Mouse (Mus musculus) layer of hippocampus, adult 9-10 months (tissue): ENCODE results near the gene Dclk3.

ENCODE experiments used
- DNase-seq: peaks from one replicate; pipeline ENCODE4 v3.0.0; 2022; ENCODE audit warnings: low spot score

The Dclk3 gene

DNA sequence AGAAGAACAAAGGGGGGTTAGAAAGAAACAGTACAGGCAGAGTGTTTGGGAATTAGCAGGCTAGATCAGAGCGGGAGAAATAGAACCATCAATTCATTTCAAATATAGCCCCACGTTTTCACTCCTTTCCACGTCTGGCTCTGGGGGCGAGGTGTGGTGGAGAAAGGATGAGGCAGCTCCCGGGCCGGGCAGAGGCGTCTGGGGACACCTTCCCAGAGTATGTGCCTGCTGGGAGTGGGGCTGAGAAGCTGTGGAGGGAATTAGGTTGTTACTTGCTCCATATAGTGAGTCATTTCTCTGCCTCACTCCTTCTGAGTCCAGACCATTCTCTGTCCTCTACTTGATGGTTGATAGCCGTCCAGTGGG is 938 bp downstream of the Dclk3 start:
- DNase-seq: no peak

DNA sequence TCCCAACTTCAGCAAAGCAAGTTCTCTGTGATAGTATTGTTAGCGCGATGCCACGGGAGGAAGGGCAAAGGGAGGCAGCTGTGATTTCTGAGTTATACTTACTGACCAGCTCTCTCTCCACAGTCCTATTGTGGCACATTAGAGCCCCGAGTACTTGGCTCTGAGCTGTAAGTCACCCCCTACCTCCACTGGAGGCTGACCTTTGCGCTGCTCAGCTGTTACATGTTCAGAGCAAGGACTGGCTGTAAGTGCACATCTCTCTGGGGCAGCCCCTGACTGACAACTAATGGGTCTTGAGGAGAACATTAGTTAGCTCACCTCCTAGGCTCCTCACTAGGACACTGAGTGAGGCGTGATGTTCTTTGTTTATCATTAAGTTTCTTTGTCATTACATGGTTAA is 1.6 kb downstream of the Dclk3 start:
- no peak for DNase-seq

DNA sequence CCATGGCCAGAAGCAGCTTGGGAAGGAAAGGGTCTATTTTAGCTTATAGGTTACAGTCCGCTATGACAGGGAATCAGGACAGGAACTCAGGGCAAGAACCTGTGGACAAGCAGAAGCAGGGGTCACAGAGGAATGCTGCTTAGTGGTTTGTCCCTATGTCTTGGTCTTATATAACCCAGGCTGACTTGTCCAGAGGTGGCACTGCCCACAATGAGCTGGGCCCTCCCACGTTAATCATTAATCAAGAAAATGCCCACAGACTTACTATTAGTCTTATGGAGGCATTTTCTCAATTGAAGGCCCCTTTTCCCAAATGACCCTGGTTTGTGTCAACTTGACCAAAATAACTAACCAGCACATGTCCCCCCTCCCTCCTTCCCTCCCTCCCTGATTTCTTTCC is 2.3 kb downstream of the Dclk3 start:
- no peak for DNase-seq

DNA sequence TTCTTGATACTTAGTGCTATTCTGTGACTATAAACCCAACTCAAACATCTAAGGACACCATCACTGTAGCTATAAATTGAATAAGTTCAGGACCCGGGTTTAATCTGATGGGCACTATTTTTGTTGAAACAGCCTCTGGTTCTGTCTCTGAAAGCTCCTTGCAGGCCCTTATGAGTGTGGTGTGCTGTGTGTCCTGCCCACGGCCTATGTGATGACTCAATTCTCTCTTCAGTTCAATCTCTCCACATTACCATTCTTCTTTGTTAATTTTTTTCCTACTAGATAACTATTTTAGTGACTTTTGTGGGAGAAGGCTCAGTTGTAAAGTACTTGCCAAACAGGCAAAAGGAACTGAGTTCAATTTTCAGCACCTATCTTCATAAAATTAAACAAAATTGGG is 7.3 kb downstream of the Dclk3 start:
- DNase-seq: no peak

DNA sequence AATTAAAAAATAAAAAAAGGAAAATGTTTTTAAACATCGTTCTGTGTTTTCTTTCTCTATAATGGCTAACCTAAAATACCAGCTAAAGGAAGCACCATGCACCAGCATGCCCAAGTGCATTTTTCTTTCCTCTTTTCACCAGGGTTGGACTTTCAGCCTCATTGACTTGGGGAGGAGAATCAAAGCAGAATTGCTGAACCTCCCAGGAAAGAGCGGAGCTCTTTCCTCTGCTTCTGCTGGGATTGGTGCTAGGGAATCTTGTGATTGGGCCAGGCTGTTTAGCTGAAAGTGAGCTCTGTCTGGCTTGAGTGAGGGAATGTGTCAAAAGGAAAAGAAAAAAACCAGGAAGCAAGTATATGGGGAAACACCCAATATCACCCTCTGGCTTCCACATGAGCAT is 10.1 kb downstream of the Dclk3 start:
- DNase-seq: no peak

DNA sequence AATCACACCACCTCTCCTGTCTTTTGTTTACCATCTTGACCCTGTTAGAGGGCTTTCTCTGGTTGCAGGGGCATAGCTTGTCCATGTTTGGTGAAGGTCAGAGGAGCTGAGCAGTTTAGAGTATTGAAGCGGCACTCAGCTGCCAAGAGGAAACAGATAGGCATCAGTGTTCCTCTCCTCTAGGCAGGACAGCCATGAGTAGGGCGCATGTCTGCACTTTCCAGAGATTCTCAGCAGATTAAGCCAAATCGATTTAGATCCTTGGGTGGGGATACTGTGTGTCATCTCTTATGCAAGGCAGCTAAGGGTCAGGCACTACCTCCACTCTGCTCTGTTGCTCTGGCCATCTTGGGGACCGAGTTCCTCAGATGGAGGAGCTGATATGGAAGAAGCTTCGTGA is 11.0 kb downstream of the Dclk3 start:
- no peak for DNase-seq

DNA sequence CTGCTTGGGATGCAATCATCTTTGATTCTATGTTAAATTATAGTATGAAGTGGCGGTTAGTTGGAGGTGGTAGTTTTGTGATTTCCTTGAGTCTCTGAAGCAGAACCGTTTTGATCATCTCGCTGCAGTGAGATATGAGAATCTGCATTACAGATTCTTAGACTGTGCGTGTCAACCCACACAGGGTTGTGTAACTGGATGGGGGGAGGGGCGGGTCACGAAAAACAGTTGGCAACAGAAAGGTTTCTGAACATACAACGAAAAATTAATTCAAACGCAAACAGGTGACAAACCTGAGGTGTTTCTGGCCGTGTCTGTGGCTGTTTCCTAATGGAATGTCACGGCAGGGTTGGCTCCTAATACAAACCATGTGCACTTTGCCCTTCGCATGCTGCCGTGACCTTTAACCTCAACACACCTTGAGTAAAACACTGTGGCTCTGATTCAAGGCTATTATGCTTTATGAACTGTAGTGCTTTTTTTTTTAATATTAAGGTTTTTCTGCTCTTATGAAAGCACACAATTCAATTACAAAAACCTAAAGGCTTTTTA is 12.0 kb downstream of the Dclk3 start:
- no peak for DNase-seq

DNA sequence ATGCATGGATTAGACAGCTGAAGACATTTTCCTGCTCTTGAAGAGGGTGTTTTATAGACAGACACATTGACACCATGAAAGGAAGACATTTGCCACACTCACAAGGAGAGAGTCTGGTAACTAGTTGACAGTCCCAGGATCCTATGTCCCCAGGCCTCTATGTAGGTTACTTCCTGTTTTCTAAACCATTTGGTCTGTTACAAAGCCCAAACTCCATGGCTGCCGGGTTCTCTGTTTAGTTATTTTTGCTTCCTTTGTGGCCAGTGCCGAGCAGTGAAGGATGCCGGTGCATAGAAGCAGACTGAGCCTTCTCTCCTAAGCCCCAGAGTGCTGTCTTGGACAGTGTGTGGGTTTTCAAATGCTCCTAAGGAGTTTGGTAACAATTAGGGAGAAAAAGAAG is 15.0 kb downstream of the Dclk3 start:
- DNase-seq: no peak

DNA sequence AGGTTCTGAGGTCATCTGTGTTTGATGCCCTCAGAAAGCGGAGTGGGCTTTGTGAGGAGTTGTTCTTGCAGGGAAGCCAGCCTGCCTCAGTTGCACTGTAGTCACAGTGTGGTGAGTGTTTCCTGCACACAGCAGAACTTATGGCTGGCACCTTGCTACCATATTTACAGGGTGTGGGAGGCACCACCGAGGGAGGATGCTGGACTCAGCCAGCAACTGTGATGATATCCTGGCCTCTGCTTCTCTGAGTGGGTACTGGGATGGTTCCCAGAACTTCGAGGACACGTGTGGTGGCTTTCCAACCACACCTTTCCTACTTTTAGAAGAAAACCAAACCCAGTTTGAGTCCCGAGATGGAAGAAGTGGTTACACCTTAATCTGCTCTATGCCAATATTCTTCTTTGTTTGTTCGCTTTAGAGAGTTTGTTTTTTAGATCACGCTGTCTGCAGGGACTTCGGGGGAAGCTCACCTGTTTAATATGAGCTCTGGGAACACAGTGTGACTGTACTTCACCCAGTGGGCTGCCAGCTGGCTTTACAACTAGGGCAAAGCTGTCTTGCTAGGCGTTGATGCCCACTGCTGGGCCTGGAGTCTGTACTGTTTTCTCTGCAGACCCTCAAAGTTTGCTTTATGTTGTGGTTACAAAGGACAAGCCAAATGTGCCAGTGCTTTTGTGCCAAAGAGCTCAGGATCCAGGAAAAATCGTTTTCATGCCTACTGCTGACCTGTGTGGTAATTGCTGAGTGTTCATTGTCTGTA is 18.5 kb downstream of the Dclk3 start:
- DNase-seq: no peak

DNA sequence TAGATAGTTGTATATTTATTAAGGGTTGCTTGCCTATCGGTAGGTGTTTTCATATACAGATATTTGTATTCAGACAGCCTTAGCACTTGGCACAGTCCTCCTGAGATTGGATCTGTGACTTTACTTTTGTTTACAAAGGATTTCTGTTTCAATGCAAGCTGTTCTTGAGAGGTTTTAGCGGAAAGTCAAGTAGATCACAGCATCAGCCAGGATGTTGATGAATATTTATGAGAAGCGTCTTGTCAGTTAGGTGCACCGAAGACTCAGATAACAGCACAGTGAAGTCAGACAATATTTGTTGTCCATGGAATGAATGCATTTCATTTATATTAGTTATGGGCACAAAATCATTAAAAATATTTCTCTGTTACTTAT is 19.0 kb downstream of the Dclk3 start:
- DNase-seq: no peak

DNA sequence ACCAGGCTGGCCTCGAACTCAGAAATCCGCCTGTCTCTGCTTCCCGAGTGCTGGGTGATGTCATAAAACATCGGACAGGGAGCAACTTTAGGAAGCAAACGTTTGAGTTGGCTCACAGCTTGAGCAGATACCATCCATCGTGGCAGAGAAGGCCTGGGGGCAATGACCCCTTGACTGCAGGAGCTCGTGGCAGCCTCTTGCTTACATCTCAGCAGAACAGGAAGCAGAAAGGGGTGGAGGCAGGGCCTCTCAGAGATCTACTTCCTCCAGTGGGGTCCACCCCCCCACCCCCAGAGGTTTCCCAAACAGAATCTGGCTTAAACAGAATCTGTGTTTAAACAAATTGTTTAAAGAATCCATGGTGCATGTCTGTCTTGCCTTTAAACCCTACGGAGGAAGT is 20.6 kb downstream of the Dclk3 start:
- DNase-seq: no peak

DNA sequence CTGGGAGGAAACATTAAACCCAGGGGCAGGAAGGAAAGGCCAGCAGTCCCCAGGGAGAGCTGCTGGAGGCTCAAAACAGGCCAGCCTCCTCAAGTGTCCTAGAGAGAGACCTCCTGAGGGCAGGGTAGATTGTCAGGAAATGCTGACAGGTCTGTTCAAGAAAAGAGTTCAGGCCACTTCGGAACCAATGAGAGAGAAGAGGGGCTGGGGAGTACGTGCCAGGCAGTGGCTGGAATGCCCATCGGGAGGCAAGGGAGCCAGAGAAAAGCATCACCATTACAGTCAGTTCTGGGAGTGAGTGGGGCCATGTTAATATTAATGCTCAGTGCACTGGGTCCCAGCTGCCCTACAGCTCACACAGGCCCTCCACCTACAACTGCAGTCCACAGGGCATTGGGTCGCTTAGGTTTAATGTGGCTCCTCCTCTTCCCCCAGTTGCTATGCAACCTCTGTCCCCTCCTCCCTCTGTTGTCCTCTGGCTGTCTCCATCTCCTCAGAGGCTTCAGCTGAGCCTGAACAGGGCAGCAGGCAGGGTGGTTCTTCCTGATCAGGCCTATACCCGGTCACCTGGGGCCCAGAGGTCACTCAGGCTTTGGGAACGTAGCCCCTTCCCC is 21.4 kb downstream of the Dclk3 start:
- DNase-seq: no peak

DNA sequence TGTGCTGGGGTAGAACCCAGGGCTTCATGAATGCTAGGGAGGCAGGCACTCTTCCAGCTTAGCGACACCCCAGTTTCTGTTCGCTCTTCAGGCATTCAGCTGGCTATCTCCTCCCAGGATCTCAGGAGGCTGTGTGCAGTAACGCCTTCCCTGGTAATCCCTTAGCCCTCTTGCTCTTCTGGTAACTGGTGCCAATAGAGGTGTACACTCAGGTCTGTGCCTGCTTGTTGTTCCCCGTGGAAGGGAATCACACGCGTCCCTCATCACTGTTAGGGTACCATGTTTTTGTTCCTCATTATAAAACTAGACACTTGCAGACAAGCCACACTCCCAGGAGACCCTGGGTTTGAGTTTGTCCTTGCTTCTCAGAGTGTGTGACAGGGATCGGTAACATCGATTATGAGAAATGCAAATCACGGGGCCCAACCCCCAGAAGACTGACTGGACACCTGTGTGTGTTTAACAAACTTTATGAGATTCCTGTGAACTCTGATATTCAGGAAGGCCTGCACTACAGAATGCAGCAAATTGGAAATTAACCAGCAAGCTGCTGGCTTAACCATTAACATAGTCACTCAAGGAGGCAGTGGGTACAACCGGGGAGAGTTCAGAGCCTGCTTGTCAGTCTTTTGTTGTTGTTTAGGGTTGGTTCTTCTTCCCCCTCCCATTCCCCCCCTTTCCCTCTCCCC is 22.7 kb downstream of the Dclk3 start:
- no peak for DNase-seq

DNA sequence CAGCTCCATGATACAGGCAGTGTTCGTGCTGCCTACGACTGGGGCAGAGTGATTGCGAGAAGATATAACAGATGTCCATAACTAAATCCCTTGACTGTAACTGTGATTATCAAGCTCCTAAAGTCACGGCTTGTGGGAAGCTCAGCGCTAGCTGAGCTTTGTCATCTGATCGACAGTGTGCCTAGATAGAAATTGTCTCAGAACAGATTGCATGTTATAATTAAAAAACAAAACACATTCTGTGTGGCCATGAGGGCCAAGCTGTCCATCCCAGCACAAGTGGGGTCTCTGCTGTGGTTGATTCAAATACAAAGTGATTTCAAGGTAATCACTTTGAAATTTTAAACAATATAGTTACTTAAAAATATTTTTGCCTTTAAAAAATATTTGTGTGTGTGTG is 26.8 kb downstream of the Dclk3 start:
- DNase-seq: no peak

DNA sequence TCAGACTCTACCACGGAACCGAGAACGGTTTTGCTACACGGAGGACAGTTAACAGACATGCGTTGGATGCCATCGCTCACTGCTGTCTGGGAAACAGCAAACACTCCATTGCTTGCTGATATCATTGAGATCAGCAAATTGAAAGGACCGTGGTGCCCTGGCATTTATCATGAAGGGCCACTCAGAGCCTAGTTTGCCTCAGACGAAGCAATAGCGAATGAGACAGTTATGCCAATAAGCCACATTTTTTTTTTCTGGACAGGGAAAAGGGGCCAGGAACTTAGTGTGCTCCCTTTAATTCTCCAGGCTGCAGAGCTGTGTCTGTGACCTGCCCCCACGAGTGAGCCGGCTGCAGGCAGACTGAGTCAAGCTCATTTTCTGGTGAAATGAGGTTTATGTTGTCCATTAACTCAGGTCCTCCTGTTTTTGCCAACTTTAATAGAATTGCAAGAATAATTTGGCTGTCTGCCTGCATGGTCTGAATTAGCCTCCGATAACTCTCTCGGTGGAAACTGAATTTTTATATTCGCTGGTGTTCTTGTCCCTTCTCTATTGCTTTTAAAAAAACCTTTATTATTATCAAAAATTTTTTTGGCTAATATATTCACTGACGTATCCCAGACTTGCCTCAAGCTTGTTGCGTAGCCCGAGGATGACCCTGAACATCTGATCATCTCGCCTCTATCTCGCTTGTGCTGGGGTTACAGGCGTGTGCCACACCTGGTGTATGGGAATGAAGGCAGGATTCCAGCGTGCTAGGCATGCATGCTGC is 35.0 kb downstream of the Dclk3 start:
- DNase-seq: no peak

DNA sequence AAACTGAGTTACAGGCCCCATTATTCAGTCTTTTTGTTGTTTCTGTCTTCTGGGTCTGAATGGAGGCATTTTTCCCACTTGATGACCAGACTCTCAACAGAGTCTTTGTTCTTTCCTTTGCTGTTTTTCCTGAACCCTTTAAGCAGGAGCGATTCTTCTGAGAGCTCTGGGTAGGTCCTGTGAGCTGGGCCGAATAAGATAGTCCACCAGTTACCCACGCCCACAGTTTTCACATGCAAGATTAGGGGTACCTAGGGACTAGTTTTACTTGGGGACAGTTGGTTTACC is 35.5 kb downstream of the Dclk3 start:
- no peak for DNase-seq

DNA sequence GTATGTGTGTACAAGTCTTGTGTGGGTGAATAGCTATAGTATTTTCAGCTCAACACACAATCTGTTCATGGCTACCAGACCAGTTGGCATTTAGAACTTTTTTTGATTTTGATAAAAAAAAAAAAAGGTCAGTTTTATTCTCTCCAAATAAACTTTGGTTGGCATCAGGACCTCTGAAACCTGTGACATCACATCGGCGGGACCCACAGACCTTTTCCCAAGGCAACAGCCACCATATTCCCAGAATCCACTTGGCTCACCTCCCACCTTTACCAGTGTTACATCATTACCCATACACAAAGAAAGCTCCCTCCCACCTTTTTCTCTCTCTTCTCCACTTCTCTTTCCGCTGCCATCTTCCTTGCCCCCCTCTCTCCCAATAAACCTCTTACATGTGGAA is 36.4 kb downstream of the Dclk3 start:
- no peak for DNase-seq

DNA sequence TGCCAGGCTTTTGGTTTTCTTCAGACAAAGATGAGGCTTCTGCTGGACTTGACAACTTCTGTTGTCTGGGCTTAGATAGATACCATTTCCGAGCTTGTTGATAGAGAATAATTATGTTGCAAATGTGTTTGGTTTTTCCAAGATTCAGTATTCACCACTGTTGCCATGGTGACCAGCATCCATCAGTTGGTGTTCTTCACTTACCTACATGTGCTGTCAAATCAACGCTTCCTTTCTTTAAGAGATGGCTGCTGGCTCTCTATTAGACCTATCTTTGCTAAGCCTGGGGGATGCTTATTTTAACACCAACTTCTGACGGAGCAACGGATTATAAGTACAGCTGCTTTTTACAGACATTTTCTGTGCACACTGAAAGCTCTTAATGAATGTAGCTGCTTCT is 37.1 kb downstream of the Dclk3 start:
- no peak for DNase-seq

DNA sequence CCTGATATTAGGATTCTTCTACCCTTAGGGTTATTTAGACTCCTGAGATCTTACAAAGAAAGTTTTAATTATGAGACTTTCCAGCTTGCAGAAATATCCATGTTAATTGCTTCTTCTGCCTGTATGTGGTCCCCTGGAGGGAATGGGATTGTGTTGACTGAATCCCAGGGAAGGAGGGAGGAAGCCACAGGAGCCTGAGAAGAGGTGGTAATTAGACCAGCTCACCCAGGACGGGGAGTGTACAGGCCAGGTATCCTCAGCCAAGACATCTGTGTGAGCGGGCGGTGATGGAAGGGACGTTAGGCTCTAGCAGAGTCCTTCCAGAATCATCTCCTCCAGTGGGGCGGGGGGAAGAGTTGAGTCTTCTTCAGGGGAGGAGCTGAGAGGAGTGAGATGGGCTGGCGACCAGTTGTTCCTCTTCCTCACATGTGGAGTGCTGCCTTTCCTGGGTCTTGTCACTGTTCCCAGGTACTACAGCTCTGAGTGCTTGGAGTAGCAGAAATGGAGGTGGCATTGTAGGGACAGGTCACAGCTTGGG is 37.7 kb downstream of the Dclk3 start:
- DNase-seq: no peak

DNA sequence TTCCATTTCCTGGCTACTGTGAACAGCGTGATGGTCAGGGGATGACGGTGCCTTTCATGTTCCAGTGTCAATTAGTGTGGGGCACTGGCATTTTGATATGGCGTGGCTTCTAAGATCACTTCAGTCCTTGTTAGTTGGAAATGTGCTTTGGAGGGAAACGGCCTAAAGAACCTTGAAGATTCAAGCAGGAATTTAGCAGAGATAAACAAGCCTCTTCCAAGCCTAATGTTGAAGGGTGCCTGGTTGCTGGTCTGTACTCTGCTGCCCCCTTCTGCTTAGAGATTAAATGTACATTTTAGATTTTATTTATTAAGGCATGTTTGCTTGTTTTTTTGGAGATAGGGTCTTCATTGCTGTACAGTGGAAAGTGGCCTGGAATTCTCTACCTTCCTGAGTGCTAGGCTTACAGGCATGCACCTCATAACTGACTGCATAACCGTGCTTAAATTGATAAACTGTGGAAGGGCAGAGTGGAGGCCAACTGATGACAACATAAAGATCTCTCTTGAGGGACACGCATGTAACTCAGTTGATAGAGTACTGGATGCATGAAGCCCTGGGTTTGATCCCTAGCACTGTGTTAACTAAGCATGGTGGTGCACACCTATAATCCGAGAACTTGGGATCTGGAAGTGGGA is 40.1 kb downstream of the Dclk3 start:
- no peak for DNase-seq

DNA sequence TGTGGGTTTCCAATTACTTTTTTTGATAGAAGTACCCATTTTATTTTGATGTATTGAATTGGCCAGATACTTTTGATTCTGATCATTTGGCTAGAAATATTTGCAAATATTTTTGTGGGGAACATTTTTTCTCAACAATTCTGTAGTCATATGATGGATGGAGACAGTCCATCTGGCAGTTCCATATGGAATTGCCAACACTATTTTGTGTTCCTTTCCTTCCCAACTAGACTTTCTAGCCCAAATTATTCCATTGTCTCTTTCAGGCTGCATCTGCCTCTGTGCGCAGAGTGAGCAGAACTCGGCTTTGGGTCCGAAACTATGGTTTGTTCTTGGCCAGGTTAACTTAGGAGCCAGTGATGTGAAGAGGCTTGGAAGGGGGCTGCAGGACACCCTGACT is 42.1 kb downstream of the Dclk3 start:
- DNase-seq: no peak
